10 mouse cellular contexts compared by ENCODE assay signal in the genomic region with DNA sequence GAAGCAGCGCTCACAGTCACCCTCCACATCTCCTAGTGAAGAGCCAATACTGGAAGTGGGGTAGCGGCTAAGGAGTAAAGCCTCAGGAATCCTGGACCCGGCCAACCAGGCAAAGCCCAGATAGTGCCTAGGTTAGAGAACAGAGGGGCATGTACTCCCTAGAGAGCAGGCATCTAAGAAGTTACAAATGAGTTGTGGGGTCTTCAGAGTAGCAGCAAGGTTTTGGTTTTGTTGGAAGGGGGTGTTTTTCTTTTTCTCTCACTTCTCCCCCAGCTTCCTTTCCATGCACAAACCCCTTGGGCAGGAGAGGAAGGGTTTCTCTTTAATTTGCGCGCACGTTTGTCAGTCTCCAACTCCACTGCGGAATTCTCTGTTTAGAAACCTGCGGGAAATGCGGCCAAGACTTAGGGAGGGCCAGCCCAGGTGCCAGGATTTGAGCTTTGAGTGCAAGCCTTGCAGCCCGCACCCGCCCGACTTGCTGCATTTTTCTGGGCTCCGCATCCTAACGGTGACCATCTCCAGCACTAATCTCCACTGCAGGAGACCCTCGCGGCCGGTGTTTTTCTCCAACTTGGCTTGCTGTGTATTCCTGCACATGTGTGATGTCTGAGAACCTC. TPM values are rescaled to one million over a fixed set of nuclear protein-coding genes. Genes with fewer than 3 reads are reported as not detected.
DNase-seq lines count a peak whose midpoint lies in the region; ATAC-seq lines count a peak whose summit lies in the region.
"Had no signal": no experiment of that assay in that cellular context is flagged by ENCODE, and none has a peak within 500 bp of the region (broad histone marks: within the 10 kb centered on the region; RNA-seq: fewer than 3 reads in every experiment).

No protein-coding gene starts in this region.

- DNase-seq in kidney, adult 8-10 months, result no peak
- DNase-seq in embryo, embryonic 10 days (ENCODE audit: low spot score), result peak; percentile 35
- DNase-seq in cerebellum, adult 9-11 months, result no peak
- DNase-seq in adrenal gland, adult 8-10 months, result no peak
- no peak for DNase-seq in gastrocnemius, postnatal 25 days

- H3K4me2 ChIP-seq in kidney, embryonic 15.5 days, result peak overlapping the region; percentile 92
- peak overlapping the region; percentile 98 for H3K4me2 ChIP-seq in hindbrain, embryonic 12.5 days (replicated peaks)
- peak overlapping the region; percentile 99 for H3K4me2 ChIP-seq in midbrain, embryonic 16.5 days (ENCODE audit: low read length)
- H3K4me2 ChIP-seq: liver, embryonic 15.5 days had no signal

- peak; percentile 17; the same call in 1 of the 2 replicates for ATAC-seq in kidney, embryonic 15.5 days (replicated peaks; ENCODE audit: low FRiP score)
- no peak; the same call in 1 of the 2 replicates for ATAC-seq in hindbrain, embryonic 12.5 days (ENCODE audit: low FRiP score)
- ATAC-seq in midbrain, embryonic 16.5 days, result peak; percentile 14; the same call in 1 of the 2 replicates

- H3K9ac ChIP-seq in kidney, embryonic 15.5 days, result 0 out of 2 replicates have a peak overlapping the region, but pooled peaks have one; percentile 23
- H3K9ac ChIP-seq in hindbrain, embryonic 12.5 days, result peak overlapping the region; percentile 64
- peak overlapping the region; percentile 72 for H3K9ac ChIP-seq in midbrain, embryonic 16.5 days (ENCODE audit: low read depth, low read length)
- H3K9ac ChIP-seq: liver, embryonic 15.5 days had no signal

- peak overlapping the region; percentile 50 for H3K4me3 ChIP-seq in kidney, embryonic 15.5 days (replicated peaks)
- H3K4me3 ChIP-seq in hindbrain, embryonic 12.5 days, result peak overlapping the region; percentile 54
- H3K4me3 ChIP-seq in midbrain, embryonic 16.5 days (ENCODE audit: low read depth, low read length), result peak overlapping the region; percentile 70
- H3K4me3 ChIP-seq: erythroblast, embryonic 14.5 days; liver, embryonic 15.5 days had no signal

- no peak overlapping the region for H3K27ac ChIP-seq in kidney, embryonic 15.5 days
- H3K27ac ChIP-seq in hindbrain, embryonic 12.5 days, result no peak overlapping the region
- peak overlapping the region; percentile 68 for H3K27ac ChIP-seq in midbrain, embryonic 16.5 days (ENCODE audit: low read length)
- H3K27ac ChIP-seq: liver, embryonic 15.5 days had no signal

- H3K36me3 ChIP-seq in kidney, embryonic 15.5 days, result no peaks in the 10 kb centered on the region
- H3K36me3 ChIP-seq in hindbrain, embryonic 12.5 days, result no peaks in the 10 kb centered on the region
- no peaks in the 10 kb centered on the region for H3K36me3 ChIP-seq in midbrain, embryonic 16.5 days (ENCODE audit: control insufficient read depth, insufficient read depth, low read length)
- H3K36me3 ChIP-seq: liver, embryonic 15.5 days had no signal

- 1% methylated on average over 17 of the region's 17 CpGs for WGBS in kidney, embryonic 15.5 days
- WGBS in hindbrain, embryonic 12.5 days, result 1% methylated on average over 17 of the region's 17 CpGs
- WGBS in midbrain, embryonic 16.5 days, result under 1% methylated on average over 17 of the region's 17 CpGs

- H3K4me1 ChIP-seq in kidney, embryonic 15.5 days, result peaks cover 33% of the 10 kb centered on the region
- H3K4me1 ChIP-seq in hindbrain, embryonic 12.5 days, result peaks cover 30% of the 10 kb centered on the region
- H3K4me1 ChIP-seq in midbrain, embryonic 16.5 days (ENCODE audit: control insufficient read depth, insufficient read depth, low read length), result peaks cover 11% of the 10 kb centered on the region
- H3K4me1 ChIP-seq: liver, embryonic 15.5 days had no signal

- H3K9me3 ChIP-seq in kidney, embryonic 15.5 days (replicated peaks), result no peaks in the 10 kb centered on the region
- no peaks in the 10 kb centered on the region for H3K9me3 ChIP-seq in hindbrain, embryonic 12.5 days (replicated peaks)
- H3K9me3 ChIP-seq in midbrain, embryonic 16.5 days (replicated peaks; ENCODE audit: control insufficient read depth, low read length, poor library complexity, severe bottlenecking), result no peaks in the 10 kb centered on the region
- H3K9me3 ChIP-seq: liver, embryonic 15.5 days had no signal

- peaks cover 66% of the 10 kb centered on the region for H3K27me3 ChIP-seq in kidney, embryonic 15.5 days
- peaks cover 69% of the 10 kb centered on the region for H3K27me3 ChIP-seq in hindbrain, embryonic 12.5 days
- H3K27me3 ChIP-seq in midbrain, embryonic 16.5 days (ENCODE audit: control insufficient read depth, insufficient read depth, low read depth, low read length), result peaks cover 4% of the 10 kb centered on the region

RNA-seq across cellular contexts. Expression of a gene that starts 1.1 kb away (rescaled TPM):
- polyA plus RNA-seq in kidney, embryonic 15.5 days (2015; fragmentation: Nextera tagmentation; extraction: Ambion mirVana), result 0.86 and 1.3 TPM in 2 replicates
- polyA plus RNA-seq in hindbrain, embryonic 12.5 days (2016; fragmentation: Nextera tagmentation; extraction: Ambion mirVana), result 2.1 and 3.5 TPM in 2 replicates
- 6.9 and 11.0 TPM in 2 replicates for polyA plus RNA-seq in midbrain, embryonic 16.5 days (2015; fragmentation: Nextera tagmentation; extraction: Ambion mirVana)
- total RNA-seq in adrenal gland, adult 8-10 months (2022), result under 1 TPM; 0.48 to 0.98 (median 0.69) TPM
- total RNA-seq in gastrocnemius, postnatal 25 days (2021), result under 1 TPM in 1 of 2 experiments, not detected in 1; 0.28 TPM
- polyA plus RNA-seq: erythroblast, embryonic 14.5 days had no signal
